ENCODE assay signal across 11 mouse cellular contexts in genomic region chr4:35006056-35006455, GRCm38 (mm10).
A peak's percentile ranks its signal among the peaks of the same experiment; 100 is the strongest.
DNase-seq lines count a peak whose midpoint lies in the region; ATAC-seq and TF ChIP-seq lines count a peak whose summit lies in the region.
"Had no signal": no experiment of that assay in that cellular context is flagged by ENCODE, and none has a peak within 500 bp of the region (broad histone marks: within the 10 kb centered on the region; RNA-seq: fewer than 3 reads in every experiment).

No protein-coding gene starts in this region.

- H3K36me3 ChIP-seq in hindbrain, embryonic 14.5 days (replicated peaks; ENCODE audit: control insufficient read depth, insufficient read depth) = no peaks in the 10 kb centered on the region
- no peaks in the 10 kb centered on the region for H3K36me3 ChIP-seq in hindbrain, postnatal 0 days (ENCODE audit: insufficient read depth, low read length)
- H3K36me3 ChIP-seq in forebrain, embryonic 15.5 days = no peaks in the 10 kb centered on the region
- H3K36me3 ChIP-seq: embryonic facial prominence, embryonic 13.5 days had no signal

- DNase-seq in hindbrain, embryonic 14.5 days (ENCODE audit: low spot score) = no peak
- no peak for DNase-seq in hindbrain, postnatal 0 days (ENCODE audit: low spot score)
- peak; percentile 14 for DNase-seq in thymus, postnatal 14 days
- no peak for DNase-seq in thymus, postnatal 4 days
- no peak for DNase-seq in adrenal gland, adult 18-20 months (ENCODE audit: low spot score in 2 of 2)
- DNase-seq: adrenal gland, postnatal 36 days; cerebellum, adult 2 months; lung, postnatal 14 days had no signal

- no peak for TF ChIP-seq POLR2A in olfactory bulb, adult 2 months (IDR thresholded peaks at IDR 0.05; ENCODE audit: insufficient read depth, low read depth, low read length)

- 0 out of 2 replicates have a peak, but pooled peaks cover 4% of the 10 kb centered on the region for H3K4me1 ChIP-seq in hindbrain, embryonic 14.5 days (replicated peaks; ENCODE audit: control insufficient read depth, insufficient read depth, low read length)
- peaks cover 10% of the 10 kb centered on the region for H3K4me1 ChIP-seq in hindbrain, postnatal 0 days (ENCODE audit: insufficient read depth, low read length)
- H3K4me1 ChIP-seq in forebrain, embryonic 15.5 days = peaks cover 21% of the 10 kb centered on the region
- peaks cover 8% of the 10 kb centered on the region for H3K4me1 ChIP-seq in olfactory bulb, adult 2 months (ENCODE audit: control insufficient read depth, insufficient read depth, low read length)

- H3K9me3 ChIP-seq in hindbrain, embryonic 14.5 days (ENCODE audit: control insufficient read depth, low read length) = no peaks in the 10 kb centered on the region
- H3K9me3 ChIP-seq in hindbrain, postnatal 0 days (ENCODE audit: low read length) = no peaks in the 10 kb centered on the region
- no peaks in the 10 kb centered on the region for H3K9me3 ChIP-seq in forebrain, embryonic 15.5 days
- H3K9me3 ChIP-seq: embryonic facial prominence, embryonic 13.5 days had no signal

- H3K9ac ChIP-seq in hindbrain, embryonic 14.5 days = no peak overlapping the region
- H3K9ac ChIP-seq in hindbrain, postnatal 0 days (replicated peaks; ENCODE audit: low read length) = no peak overlapping the region
- no peak overlapping the region for H3K9ac ChIP-seq in forebrain, embryonic 15.5 days (replicated peaks)
- H3K9ac ChIP-seq: embryonic facial prominence, embryonic 13.5 days had no signal

- peak overlapping the region; percentile 45; the same call in 1 of the 2 replicates for H3K27ac ChIP-seq in hindbrain, embryonic 14.5 days
- H3K27ac ChIP-seq in hindbrain, postnatal 0 days = no peak overlapping the region
- H3K27ac ChIP-seq in forebrain, embryonic 15.5 days (replicated peaks) = no peak overlapping the region
- peak overlapping the region; percentile 63 for H3K27ac ChIP-seq in olfactory bulb, adult 2 months (ENCODE audit: insufficient read depth, low read depth, low read length)

- 59% methylated on average over 6 of the region's 6 CpGs for WGBS in hindbrain, embryonic 14.5 days
- WGBS in hindbrain, postnatal 0 days = 41% methylated on average over 6 of the region's 6 CpGs
- 10% methylated on average over 6 of the region's 6 CpGs for WGBS in forebrain, embryonic 15.5 days
- WGBS in olfactory bulb, adult 2 months = 46% methylated on average over 6 of the region's 6 CpGs

- H3K4me2 ChIP-seq in hindbrain, embryonic 14.5 days (replicated peaks) = no peak overlapping the region
- no peak overlapping the region for H3K4me2 ChIP-seq in hindbrain, postnatal 0 days (ENCODE audit: low read depth, low read length)
- no peak overlapping the region for H3K4me2 ChIP-seq in forebrain, embryonic 15.5 days (replicated peaks)
- H3K4me2 ChIP-seq: embryonic facial prominence, embryonic 13.5 days had no signal

- H3K4me3 ChIP-seq in hindbrain, embryonic 14.5 days (replicated peaks; ENCODE audit: low read length) = no peak overlapping the region
- no peak overlapping the region for H3K4me3 ChIP-seq in hindbrain, postnatal 0 days (ENCODE audit: low read length)
- H3K4me3 ChIP-seq in forebrain, embryonic 15.5 days = no peak overlapping the region
- no peak overlapping the region for H3K4me3 ChIP-seq in olfactory bulb, adult 2 months (ENCODE audit: insufficient read depth, low read depth, low read length)
- H3K4me3 ChIP-seq: embryonic facial prominence, embryonic 13.5 days had no signal

- no peak for TF ChIP-seq CTCF in hindbrain, postnatal 0 days (IDR thresholded peaks at IDR 0.05; ENCODE audit: low read depth)
- TF ChIP-seq CTCF in olfactory bulb, adult 2 months (IDR thresholded peaks at IDR 0.05; ENCODE audit: insufficient read depth, low read depth, low read length) = no peak

- H3K27me3 ChIP-seq in hindbrain, embryonic 14.5 days (ENCODE audit: control insufficient read depth, insufficient read depth, low read length) = no peaks in the 10 kb centered on the region
- H3K27me3 ChIP-seq in hindbrain, postnatal 0 days (ENCODE audit: insufficient read depth, low read length) = no peaks in the 10 kb centered on the region
- H3K27me3 ChIP-seq in forebrain, embryonic 15.5 days = no peaks in the 10 kb centered on the region
- H3K27me3 ChIP-seq: embryonic facial prominence, embryonic 13.5 days had no signal

- peak; percentile 28; the same call in 1 of the 2 replicates for ATAC-seq in hindbrain, embryonic 14.5 days (ENCODE audit: low FRiP score)
- ATAC-seq in hindbrain, postnatal 0 days = no peak
- ATAC-seq in forebrain, embryonic 15.5 days (replicated peaks) = peak; percentile 80

Comparison
In these comparisons a context has a peak if more than half of its experiments do, and no peak if none do; other contexts are left out.
1. H3K27ac ChIP-seq: peak in hindbrain, embryonic 14.5 days (single experiment) and olfactory bulb, adult 2 months (single experiment); none in hindbrain, postnatal 0 days (single experiment) and forebrain, embryonic 15.5 days (single experiment).